12 mouse cellular contexts compared by ENCODE assay signal in the genomic region with DNA sequence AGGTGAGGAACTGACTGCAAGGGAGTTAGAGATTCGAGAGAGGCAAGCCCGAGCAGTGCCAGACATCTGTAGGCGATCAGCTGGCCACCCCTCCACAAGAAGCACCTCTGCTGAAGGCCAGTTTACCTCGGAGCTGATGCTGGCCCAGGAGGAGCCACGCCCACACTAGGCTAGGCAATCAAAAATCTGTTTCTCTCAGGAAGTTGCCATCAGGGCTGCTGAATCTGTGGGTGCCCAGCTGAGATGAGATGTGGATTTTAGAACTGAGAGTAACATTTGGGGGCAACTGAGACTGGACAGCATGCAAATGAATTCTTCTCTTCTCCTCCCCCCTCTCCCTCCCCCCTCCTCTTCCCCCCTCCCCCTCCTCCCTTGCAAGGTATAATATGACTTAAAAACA. TPM values are rescaled to one million over a fixed set of nuclear protein-coding genes. Genes with fewer than 3 reads are reported as not detected.
DNase-seq lines count a peak whose midpoint lies in the region; ATAC-seq lines count a peak whose summit lies in the region.
"Had no signal": no experiment of that assay in that cellular context is flagged by ENCODE, and none has a peak within 500 bp of the region (broad histone marks: within the 10 kb centered on the region; RNA-seq: fewer than 3 reads in every experiment).

No protein-coding gene starts in this region.

- intact Hi-C loops in heart, postnatal 36 days (cut with DNase I), result no loop called here

- peak; percentile 87 for DNase-seq in heart, adult 11 months
- DNase-seq in heart, postnatal 36 days, result no peak
- peak; percentile 89 for DNase-seq in A20 (ENCODE audit: low read depth, low spot score)
- DNase-seq in gastrocnemius, postnatal 25 days, result no peak
- no peak for DNase-seq in frontal cortex, postnatal 14 days (ENCODE audit: low spot score in 2 of 2)
- DNase-seq: forebrain, postnatal 0 days; kidney, postnatal 14 days; right cerebral cortex, postnatal 4 days; thymus, postnatal 36 days had no signal

- ATAC-seq in erythroblast, adult 5-6 weeks (replicated peaks; ENCODE audit: low FRiP score, poor library complexity, severe bottlenecking), result peak; percentile 64; the same call in 1 of the 2 replicates
- ATAC-seq in megakaryocyte-erythroid progenitor cell, adult 5-6 weeks (replicated peaks; ENCODE audit: low FRiP score, low TSS enrichment, poor library complexity, severe bottlenecking), result peak; percentile 62
- no peak for ATAC-seq in inflammation-experienced regulatory T-cells, adult 6 months
- ATAC-seq: forebrain, postnatal 0 days had no signal

RNA-seq across cellular contexts. Expression of a gene that starts 38.0 kb away (rescaled TPM):
- 1 to 10 TPM; 1.8 to 2.1 TPM for total RNA-seq in heart, postnatal 36 days (2021)
- total RNA-seq in erythroblast, adult 5-6 weeks (2015; ENCODE audit: low replicate concordance), result not detected in 2 replicates
- total RNA-seq in erythroblast, adult 5-6 weeks (2017; ENCODE audit: low replicate concordance), result not detected in 2 replicates
- not detected in 2 replicates for total RNA-seq in megakaryocyte-erythroid progenitor cell, adult 5-6 weeks (2014; fragmentation: Nextera tagmentation)
- total RNA-seq in megakaryocyte-erythroid progenitor cell, adult 5-6 weeks (2017), result not detected in 2 replicates
- total RNA-seq in gastrocnemius, postnatal 25 days (2021), result 1 to 10 TPM; 2.1 to 2.6 TPM
- under 1 TPM in 1 of 3 experiments, not detected in 2; 0.23 TPM for polyA plus RNA-seq in inflammation-experienced regulatory T-cells, adult 6 months (2017; shearing (Covaris generic))

Comparison
In these comparisons a context has a peak if more than half of its experiments do, and no peak if none do; other contexts are left out.
1. DNase-seq: peak in heart, adult 11 months (single experiment) and A20 (single experiment); none in heart, postnatal 36 days (0 of 2), gastrocnemius, postnatal 25 days (single experiment) and frontal cortex, postnatal 14 days (0 of 2).